Mouse (Mus musculus): ENCODE results near the gene D330020A13Rik.
"Not testable (repeated sequence)": the region's sequence is repeated elsewhere in the genome, so short reads cannot be mapped to it uniquely, and the experiment has no call there.

D330020A13Rik gene

DNA sequence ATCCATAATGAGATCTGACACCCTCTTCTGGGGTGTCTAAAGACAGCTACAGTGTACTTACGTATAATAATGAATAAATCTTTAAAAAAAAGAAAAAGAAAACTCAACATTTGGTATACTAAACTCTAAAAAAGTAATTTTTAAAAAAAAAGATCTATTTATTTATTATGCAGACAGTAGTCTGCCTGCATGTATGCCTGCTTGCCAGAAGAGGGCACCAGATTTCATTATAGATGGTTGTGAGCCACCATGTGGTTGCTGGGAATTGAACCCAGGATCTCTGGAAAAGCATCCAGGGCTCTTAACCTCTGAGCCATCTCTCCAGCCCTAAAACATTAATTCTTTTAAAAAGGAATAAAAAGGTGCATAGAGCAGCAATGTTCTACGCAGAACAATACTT lies 2.4 kb downstream of the D330020A13Rik start:
- not testable (repeated sequence) for DNase-seq (ENCODE audit: low read depth, low spot score)

DNA sequence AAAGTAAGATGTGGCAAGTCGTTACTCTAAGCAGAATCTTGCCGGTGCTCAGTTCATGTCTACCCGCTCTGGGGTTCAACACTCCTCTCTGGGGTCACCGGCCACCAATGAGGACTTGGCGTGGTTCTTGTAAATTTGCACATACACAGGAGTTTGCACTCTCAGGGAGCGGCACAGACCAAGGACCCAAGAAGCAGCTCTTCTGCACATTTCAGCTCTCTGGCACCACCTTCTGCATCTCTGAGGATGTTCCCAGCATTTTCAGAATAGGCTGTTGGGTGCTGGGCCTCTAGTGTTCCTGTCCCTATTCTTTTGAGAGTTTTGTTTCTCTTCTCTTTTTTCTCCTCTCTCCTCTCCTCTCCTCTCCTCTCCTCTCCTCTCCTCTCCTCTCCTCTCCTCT lies 7.0 kb downstream of the D330020A13Rik start:
- DNase-seq (ENCODE audit: low read depth, low spot score): peak; percentile 42

DNA sequence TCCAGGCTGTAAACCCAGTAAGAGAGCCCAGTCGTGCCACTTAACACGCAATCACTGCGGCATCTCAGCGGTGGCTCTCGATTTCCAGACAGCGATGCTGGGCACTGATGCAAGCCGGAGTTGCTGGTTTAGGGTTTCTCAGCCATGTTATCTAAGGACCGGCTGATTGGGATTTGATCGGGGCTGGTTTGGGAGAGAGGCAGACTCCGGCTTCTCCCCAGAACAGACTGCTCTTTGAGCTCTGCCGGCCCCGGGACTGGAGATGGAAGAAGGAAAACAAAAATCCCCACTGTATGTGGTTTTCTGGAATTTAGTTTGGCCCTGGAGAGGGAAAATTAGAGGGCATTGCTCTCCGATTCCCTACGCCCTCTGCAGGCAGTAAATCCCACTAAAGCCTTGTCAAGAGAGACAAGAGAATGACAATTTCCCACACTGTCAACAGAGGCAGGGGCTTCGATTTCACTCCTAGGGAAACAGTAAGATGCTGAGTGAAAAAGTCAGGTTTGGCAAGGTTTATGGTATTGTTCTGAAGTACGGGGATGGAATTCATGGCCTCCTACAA lies 8.7 kb downstream of the D330020A13Rik start:
- no peak for DNase-seq (ENCODE audit: low read depth, low spot score)

- no peak for DNase-seq (ENCODE audit: low read depth, low spot score)
Measured at GRCm38 (mm10) chr6:120306859-120307594, 12.9 kb downstream of the D330020A13Rik start.

DNA sequence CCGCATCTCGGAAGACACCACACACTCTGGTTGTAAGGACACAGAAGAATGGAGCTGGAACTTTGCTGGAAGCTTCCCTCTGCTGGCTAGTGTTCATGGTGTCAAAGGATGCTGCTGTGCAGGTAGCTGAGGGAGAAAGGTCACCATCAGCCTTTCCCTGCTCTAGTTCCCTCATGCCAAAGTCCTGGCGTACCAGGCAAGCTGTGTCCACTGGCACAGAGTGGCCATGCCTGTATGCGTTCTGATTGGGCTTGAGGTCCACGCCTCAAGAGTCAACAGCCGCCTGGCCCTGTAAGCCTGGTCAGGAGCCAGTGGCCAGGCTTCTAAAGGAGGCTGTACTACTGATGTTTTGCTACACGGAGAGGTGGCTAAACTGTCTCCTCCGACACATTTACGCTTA lies 15.2 kb downstream of the D330020A13Rik start:
- no peak for DNase-seq (ENCODE audit: low read depth, low spot score)

DNA sequence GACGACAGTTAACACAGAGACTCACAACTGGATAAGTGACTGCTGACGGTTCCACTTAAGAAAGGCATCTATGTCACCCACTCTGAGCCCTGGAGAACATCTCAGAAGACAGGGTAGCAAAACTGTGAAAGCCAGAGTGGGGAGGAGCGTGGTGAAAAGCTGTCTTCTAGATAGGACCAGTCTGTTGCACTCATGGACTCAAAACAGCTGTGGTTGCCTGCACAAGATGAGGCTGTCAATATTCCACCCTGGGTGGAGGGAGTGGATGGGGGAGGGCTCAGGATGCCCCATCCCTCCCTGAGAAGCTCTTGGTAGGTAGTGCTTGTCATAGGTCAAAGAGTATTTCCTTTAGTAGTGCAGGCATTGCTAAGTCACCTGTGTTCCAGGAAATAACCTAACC lies 15.6 kb downstream of the D330020A13Rik start:
- DNase-seq (ENCODE audit: low read depth, low spot score): no peak

DNA sequence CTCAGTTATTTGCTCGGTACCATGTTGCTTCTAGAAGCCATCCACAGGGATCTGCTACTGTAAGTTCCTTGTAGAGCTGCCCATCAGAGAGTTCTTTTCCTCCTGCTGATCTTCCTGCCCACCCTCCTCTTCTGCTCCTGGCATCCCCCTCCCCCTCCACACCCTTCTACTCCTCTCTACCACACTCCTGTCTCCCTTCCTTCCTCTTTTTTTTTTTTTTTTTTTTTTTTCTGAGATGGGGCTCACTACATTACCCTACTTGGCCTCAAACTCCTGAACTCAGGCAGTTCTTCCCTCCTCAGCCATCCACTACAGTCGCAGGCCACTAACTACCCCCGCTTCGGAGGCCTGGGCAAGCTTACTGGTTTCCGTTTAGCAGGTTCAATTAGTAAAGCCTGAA lies 18.3 kb downstream of the D330020A13Rik start:
- no peak for DNase-seq (ENCODE audit: low read depth, low spot score)

- DNase-seq (ENCODE audit: low read depth, low spot score): no peak
Measured at GRCm38 (mm10) chr6:120318303-120318940, 24.3 kb downstream of the D330020A13Rik start.

- DNase-seq (ENCODE audit: low read depth, low spot score): no peak
Measured at GRCm38 (mm10) chr6:120319129-120319528, 25.0 kb downstream of the D330020A13Rik start.

GRCm38 (mm10) chr6:120320369-120320768 lies 26.2 kb downstream of the D330020A13Rik start:
- no peak for DNase-seq (ENCODE audit: low read depth, low spot score)

- peak; percentile 73 for DNase-seq (ENCODE audit: low read depth, low spot score)
Measured at GRCm38 (mm10) chr6:120324295-120324927, 30.2 kb downstream of the D330020A13Rik start.

GRCm38 (mm10) chr6:120332351-120332750 lies 38.2 kb downstream of the D330020A13Rik start:
- no peak for DNase-seq (ENCODE audit: low read depth, low spot score)

GRCm38 (mm10) chr6:120343992-120344391 lies 49.8 kb downstream of the D330020A13Rik start:
- no peak for DNase-seq (ENCODE audit: low read depth, low spot score)
